Mouse (Mus musculus) activated CD4-positive, CD25-positive, alpha-beta regulatory T cell, adult 4 months (primary cell): ENCODE measurements at regions not wholly inside any gene's neighbourhood (a gene's known extent, or its start where the extent isn't known, plus 50 kb on each side); places are given as distances from the start of the nearest gene placed in this dataset.

Experiments used
- ATAC-seq: one replicate; pipeline ENCODE4 v1.8.0; 2017

DNA sequence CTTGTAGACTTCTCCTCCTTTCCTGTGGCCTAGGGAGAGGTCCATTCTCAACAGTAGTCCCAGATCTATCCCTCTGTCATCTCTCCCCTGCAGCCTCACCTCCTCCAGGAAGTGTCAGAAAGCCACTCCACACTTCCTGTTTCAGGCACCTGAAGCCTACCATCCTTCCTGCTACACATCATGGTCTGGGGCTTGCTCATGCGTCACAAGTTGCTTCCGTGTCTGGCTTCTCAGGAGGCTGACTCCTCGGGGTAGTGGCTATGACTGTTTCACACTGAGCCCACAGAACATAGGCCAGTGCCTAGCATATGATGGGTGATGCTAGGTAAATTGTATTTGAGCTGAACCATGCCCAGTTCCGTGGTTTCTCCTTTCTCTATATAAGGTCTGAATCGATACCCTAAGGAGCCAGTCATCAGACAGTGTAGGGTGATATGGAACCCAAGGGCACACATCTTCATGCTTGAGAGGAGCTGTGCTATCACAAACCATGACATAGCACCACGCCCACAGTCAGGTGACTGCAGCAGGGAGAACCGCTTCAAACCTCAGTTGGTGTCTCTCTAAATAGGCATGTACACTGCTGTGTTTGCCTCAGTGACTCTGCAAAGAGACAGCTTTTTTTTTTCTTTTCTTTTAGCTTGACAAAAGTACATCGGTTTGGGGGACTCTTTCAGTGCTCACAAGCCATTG lies 272.2 kb downstream of the Sec61b start:
- ATAC-seq: peak; percentile 85

DNA sequence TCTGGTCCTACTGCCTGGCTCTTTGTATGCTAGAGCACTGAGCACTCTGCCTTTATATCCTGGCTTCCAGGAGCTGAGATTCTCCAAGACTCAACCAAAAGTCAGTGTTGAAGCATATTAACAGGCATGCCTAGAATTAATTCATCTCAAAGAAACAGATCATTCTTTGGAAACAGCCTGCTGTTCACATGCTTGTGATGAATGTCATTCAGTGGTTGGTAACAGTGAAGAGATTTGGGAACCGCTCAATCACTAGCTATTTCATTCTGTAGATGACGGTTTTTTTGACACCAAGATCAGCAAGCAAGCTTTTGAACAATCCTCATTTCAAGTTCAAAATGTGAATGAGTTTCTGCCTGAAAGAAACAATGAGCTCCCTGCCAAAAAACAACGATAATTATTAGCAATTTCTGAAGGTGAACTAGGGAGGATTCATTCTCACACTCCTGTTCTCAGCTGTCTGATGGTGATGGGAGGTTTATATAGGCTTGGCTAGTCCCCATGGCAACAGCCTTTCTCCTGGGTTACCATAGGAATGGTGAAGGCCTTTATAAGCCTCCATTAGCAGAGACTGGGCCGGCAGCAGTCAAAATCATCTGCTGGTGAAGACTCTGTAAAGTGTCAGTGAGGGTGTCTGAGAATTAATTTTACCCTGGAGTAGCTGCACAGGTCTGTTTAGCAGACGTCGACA lies 272.6 kb upstream of the Nr4a3 start:
- no peak for ATAC-seq

DNA sequence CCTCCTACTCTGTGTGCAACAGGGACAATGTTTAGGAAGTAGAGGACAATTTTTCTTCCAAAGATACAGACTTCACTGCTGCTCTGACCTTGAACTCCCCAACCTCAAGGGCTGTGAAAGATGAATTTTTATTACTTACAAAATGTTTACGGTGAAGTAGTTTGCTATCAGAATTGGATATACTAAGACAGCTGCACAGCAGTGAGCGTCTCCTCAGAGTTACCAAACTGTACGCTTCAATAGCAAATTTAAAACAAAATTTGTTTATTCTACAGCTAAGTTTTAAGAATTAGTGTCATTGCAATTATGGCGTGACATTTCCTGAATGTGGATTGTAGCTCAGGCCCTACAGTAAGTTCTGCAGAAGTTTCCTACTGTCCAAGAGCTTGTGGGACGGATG lies 270.3 kb upstream of the Nr4a3 start:
- ATAC-seq: no peak

DNA sequence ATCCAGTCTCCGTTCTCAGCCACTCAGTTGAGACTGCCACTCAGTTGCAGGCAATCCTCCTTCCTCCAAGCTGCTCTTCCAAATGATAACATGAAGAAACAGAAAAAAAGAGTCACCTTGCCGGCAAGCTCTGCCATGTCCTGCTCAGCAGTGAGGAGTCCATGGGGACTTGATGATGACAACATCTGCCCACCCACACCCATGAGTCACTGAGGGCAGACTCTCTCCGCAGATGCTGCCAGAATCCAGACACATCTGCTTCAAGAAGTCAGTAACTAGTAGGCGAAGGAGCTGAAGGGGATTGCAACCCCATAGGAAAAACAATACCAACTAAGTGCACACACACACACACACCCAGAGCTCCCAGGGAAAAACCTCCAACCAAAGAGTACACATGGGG lies 263.9 kb upstream of the Nr4a3 start:
- no peak for ATAC-seq

DNA sequence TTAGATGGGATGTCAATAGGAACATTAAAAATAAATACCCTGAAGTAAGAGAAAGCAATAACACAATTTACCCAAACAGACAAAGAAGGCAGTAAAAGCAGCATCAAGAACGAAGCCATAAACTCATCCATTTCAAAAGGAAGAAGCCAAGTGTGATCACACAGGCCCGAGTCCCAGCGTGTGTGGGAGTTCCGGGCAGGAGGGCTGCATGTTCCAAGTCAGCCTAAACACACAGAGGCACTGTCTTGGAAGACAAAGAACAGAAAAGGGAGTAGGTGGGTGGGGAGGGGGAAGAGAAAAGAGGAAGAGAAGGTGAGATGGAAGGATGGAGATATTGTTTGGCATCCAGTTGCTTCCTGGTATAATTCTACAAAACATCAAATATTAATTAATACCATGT lies 248.0 kb upstream of the Nr4a3 start:
- no peak for ATAC-seq

DNA sequence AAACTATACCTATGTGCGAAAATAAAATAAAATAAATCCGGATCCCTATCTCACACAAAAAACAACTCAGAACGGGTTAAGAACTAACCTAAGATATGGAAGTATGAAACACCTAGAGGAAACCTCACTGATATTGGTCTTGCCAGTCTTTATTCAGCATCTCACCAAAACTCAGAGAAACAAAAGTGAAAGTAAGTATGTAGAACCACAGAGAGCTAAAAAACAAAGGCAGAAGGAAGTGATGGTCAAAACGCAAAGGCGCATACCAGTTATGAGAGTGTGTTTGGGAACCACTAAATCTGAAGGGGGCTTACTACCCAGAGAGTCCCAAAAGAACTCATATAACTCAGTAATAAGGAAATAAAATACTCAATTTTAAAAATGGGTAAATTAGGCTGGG lies 245.8 kb upstream of the Nr4a3 start:
- peak; percentile 96 for ATAC-seq

DNA sequence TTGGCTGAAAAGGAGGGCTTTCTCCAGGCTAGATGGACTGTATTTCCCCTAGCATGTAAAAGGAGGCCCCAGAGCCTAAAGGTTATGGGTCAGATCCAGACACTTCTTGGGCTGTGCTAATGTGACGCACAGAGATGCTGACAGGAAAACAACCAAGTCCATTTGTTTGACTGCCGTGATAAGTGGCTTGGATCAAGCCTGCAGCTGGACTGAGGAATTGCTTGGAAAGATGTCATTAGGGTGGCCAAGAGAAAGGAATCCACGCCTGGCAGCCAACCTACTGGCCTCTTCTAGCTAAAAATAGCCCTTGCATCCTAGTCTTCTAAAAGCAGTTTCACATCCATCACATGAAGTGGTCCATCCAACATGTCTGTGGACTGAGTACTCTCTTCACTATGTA lies 241.8 kb upstream of the Nr4a3 start:
- no peak for ATAC-seq

DNA sequence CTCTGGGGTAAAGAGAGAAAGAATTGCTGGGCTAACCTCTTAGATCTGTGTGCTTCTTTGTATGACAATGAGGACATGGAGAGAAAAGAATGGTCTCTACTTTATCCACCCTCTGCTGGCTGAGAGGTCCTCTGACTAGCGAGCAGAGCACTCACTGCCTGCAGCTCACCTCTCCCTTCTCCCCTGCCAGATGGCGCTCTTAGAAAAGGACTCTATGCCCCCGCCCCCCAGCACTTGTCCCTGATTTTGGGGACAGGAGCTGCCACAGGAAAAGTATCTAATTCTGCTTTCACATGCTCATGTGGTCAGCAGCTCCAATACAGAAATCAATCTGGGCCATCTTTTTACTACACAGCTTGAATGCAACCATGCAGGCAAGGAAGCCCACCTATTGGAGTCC lies 237.1 kb upstream of the Nr4a3 start:
- ATAC-seq: no peak

DNA sequence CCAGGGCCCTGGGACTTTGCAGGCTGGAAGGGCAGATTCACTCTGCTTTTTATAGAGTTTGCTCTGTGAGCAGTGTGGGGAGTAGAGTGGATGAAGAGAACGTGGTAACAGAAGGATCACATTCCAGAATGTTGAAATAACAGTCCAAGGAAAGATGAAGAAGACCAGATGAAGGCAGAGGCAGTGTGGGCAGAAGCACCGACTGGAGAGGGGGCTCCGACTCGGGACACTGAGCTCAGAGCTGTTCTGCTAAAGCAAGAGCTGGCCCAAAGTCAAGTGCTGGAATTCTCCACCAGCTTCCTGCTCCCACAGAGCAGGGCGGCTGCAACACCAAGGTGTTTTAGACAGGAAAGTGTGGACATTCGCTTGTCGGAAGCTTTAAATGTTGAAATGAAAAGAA lies 230.9 kb upstream of the Nr4a3 start:
- no peak for ATAC-seq

DNA sequence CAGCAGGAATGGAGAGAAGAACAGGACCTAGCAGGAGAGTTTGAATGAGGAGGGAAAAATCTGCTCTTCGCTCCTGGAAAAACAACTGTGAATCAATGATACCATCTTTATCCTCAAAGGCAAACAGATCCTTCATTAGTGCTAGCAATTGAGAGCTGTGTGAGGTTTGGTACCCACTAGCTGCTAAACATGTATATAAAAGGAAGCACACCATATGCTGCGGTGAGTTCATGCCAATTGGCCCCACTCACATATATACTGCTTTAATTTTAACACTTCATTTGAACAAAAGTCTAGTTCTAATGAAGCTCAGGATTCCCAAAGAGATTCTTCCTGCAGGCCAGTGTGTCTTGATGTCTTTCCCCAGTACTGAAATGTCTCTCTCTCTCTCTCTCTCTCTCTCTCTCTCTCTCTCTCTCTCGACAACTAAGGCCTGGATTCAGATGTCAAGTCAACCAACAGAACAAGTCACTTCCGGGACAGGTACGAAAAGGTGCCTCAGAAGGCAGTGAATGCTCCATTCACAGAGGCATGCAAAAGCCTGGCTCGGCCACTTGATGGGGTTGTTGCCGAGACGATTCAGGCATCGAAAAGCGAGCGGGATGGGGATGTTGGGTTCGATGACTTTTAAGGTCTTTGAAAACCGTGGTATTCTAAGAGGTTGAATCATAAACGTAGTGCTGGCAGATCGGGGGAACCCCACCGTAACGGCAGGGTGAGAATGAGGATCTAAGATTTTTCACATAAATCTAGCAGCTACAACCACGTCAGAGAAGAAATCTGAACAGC lies 226.4 kb upstream of the Nr4a3 start:
- ATAC-seq: peak; percentile 54

DNA sequence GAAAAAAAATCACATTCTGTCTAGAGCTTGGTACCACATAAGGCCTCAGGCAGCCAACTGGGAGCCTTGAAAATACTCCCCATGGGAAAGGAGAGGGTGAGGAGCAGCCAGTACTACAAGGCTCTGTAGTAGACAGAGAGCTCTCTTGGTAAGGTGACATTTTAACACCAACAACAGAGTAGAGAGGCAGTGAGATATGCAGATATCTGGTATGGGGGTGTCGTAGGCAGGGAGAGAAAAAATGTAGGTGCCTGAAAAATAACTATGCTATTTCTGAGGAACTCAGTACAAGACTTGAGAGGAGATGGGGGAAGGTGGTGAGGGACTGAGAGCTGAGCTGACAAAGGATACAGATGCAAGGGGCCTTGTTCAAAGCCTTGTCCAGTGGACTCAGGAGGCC lies 224.4 kb upstream of the Nr4a3 start:
- ATAC-seq: no peak

DNA sequence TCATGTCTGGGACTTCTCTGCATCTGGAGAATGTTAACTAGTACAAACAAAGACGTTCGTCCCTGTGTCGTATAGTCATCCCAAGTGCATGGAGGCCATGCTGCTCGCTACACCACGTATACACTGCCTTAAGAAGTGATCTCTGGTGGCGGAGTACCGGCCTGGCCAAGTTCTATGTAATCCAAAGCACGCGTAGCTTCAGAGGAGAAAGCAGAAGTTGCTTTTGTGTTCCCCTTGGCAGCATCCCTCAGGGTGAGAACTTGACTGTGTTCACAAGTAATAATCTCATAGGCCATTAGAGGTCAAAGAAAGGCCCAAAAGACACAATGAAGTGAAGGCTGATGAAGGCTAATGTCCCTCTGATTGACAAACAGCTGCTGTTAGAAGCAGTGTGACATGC lies 221.7 kb upstream of the Nr4a3 start:
- ATAC-seq: no peak

DNA sequence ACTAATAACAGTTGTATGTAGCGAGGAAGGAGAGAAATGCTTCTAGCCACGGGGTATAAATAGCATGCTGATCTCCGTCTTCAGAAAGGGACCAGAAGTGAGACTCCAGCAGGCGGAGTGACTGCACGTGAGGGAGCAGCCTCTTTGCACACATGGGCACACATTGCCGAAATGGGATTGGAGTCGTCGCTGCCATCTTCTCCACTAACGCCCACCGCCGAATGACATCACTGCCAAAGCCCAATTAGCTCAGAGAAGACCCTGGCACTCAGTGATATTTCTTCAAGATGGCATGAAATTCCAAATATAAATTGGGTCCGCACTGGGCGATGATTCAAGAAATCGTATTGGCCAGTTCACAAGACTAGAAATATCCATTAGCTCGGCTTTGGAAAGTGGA lies 220.9 kb upstream of the Nr4a3 start:
- ATAC-seq: no peak

DNA sequence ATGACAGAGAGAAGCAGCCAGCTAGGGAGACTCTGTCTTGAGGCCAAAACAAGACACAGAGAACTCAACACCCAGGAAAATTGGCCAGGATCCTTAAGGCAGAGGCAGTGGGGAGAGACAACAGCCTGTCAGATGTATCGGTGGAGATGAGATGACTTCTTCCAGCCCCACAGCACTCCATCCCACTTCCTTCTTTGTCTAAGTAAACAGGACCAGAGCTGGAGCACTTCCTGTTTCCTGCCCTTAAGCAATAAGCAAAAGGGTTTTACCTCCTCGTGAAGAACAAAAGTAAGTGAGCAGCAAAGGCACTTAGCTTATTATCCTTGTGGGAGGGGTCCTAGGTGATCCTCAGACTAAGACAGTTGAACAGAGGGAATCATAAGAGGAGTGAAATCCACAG lies 212.0 kb upstream of the Nr4a3 start:
- ATAC-seq: no peak

DNA sequence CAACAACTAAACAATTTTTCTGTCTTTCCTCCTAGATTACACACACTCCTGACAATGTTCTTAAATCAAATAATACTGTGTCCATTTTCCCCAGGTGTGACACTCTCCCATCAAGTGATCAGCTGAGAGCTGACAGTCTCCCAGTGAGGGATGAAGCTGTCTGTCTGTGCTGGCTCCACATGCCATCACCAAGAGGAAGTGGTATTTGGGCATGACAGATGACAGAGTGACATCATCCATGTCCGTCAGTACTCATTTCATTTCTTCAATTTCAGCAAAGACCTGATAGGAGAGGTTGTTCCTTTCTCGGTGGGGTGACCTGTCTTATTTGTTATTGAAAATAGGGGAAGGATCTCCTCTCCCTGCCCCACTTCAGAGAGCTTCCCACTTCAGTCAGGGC lies 206.5 kb upstream of the Nr4a3 start:
- no peak for ATAC-seq

DNA sequence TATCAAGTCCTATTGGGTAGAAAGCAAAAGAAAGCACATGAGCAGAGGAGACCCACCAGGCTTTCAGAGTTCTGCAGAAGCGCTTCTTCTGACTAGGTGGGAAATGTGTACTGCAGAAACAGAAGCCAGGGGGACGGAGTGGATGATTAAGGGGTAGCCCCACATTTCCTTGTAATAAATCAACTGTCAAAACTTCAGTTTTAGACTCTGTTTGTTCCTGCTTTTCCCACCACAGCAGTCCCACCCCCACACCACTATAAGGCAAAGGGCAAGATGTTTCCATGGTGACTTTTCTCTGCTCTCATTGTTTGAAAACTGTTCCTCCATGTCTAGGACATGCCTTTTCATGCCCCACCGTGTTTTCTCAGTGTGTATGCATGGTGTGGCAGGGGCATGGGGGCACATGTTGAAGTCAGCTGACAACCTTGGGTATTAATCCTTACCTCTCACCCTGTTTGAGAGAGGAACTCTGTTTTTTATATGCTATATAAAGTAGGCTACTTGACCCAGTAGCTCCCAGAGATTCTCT lies 202.8 kb upstream of the Nr4a3 start:
- ATAC-seq: no peak

DNA sequence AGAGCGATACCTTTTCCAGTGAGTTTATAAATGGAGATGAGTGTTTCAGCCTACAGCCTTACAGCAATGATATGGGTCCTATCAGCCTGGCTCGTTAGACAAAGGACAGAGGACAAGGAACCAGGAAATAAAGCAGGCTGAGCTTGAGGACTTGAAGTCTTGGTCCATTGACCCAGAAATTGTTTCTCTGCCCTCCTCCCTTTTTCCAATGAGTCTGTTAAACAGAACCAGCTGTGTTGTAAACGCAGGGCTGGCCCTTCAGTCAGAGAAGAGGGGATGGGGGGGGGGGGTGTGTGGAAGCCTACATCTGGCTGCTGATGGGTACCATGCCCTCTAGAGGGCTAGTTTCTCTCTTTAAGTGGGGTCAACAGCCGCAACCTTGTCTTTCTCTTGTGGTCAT lies 199.7 kb upstream of the Nr4a3 start:
- ATAC-seq: no peak

DNA sequence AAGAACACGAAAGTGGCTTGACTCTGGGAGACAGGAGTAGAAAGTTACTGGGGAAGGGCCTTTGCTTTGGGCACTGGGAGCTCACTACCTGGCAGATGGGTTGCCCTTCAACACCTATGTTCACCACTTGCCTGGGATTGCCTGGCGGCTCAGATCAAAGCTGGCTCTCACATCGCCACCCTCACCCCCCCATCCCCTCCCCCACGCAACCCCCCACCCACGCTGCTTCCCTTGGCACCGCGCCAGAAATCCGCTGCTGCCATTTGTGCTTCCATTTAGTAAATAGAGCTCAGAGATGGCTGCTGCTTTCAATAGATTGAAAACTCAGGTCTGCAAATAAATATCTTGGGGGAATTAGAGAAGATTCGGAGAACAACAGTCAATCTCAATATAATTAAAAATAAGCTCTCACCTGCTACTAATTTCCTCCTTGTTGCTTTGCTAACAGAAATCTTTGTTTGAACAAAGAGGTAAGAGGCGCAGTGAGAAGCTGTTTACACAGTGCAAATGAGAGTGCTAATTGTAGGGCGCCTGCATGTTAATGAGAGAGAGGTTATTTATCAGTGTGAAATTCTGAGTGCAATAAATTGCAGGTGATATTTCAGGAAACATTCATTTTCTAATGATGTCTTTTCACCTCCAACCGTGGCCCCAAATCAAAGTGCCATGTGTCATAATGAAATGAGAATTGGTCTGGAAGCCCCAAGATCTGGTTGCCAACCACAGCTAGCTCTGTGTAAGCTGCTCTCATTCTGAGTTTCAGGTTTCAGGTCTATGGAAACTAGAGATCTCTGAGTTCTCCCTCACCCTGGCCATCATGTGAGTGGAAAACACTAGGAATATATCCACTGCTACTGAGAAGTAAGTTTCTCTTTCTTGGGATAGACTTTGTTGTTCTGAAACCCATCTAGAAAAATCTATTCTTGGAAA lies 198.3 kb upstream of the Nr4a3 start:
- ATAC-seq: no peak

DNA sequence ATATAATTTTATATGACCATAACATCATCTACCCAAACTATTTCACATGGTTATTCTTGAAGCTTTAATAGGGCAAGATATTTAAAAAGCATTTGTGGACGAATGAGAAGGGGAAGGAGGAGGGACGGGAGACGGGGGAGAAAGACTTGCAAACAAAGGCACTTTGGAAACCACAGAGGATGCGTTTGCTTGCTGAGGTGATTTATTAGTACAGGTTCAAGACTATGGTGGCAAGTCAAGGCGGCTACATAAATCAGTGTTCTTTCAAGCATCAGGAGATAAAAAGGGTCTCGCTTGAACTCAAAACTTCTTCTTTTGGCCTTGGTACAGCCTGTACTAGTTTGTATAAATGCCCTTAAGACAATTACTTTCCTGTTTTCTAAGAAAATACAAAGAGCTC lies 183.8 kb upstream of the Nr4a3 start:
- no peak for ATAC-seq

DNA sequence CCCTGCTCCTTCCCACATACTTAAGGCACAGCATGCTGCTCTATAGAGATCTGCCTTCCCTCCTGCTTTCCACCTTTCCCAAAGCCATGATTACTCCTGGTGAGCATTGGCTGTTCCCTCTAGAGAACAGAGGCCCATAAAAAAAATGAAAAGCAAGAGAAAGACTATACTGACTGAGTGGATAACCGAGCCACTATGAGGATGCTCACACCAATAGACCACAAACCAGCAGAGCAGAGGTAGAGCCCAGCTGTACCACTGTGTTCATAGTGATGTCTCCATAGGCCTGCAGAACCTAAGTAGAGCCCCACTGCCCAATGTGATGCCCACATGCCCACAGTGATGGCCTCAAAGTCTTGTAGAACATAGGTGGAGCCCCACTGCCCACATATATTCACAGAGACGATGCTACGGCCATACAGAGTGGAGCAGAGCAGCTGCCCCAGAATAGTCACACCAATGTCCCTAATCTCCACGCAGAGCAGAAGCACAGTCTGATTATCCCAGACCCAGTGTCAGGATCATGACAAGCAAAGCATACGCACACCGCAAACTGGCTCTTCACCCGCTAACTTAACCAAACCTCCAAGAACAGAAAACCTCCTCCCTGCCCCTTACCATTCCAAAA lies 174.8 kb upstream of the Nr4a3 start:
- no peak for ATAC-seq

DNA sequence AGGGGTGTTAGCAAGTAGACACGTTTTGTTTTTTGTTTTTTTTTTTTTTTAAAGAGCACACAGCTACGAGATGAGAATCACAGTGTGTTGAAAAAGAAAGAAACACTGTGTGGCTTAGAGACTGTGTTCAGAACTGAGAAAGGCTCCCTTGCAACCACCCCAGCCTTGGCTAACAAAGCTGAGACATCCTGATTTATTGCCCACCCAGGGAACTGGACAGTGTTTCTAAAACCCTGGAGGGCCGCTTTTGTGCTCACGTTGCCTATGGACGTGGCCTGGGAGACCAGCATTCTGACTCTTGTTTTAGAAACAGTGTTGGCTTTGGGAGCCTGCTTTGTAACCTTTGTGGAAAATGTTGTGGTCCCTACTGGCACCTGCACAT lies 174.3 kb upstream of the Nr4a3 start:
- ATAC-seq: no peak

DNA sequence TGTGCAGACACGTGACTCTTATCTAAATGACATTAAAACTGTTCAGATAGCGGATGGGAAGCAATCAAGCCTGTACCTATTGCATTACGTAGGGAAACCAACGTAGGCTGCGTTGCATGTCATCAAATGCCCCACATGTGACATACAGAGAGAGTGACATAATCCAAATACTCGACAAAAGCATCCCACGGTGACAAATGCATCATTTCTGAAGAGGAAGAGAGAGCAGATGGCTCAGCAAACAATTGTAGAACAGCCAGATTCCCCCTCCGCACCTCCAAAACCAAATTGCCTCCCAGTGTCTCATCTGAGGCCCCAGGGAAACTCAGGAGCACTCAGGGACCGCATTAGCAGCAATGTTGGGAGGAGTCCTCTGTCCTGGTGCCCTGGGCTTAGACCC lies 163.4 kb upstream of the Nr4a3 start:
- ATAC-seq: no peak
